Mouse (Mus musculus) testis, adult 2 months (tissue): ENCODE data around the gene Bcas3.

Experiments
- CTCF ChIP-seq: fragments of 200-500 bp; IDR thresholded peaks from 2 replicates; pipeline ENCODE4 v1.5.1; 2012; ENCODE audit warnings: low read depth, mild to moderate bottlenecking, inconsistent platforms, low read length, moderate library complexity; ENCODE audit not compliant: control insufficient read depth, insufficient read depth, insufficient replicate concordance
- POLR2A ChIP-seq: fragments of 200-500 bp; IDR thresholded peaks from 2 replicates; pipeline ENCODE4 v1.6.1; 2012; ENCODE audit warnings: low read depth, mild to moderate bottlenecking, inconsistent platforms, low read length, moderate library complexity; ENCODE audit not compliant: control insufficient read depth

DNA sequence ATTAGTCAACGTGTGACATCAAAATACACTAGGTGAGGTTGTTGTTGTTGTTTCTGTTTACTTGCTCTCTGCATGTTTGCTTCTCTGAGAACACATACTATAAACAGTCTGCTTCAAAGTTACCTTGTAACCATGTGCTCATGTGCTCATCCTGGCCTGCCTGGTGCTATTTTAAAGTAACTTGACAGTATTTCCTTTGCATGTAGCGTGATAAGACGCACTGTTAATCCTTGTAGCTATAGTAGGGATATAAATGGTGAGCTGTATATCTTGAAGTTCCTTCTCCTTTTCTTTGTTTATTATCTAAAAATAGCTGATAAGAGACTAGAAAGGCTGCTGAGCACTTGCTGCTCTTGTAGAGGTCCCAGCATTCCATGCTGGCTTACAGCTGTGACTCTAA, 219.6 kb downstream of the Bcas3 start:
- TF ChIP-seq CTCF (no peak), POLR2A (no peak)
